In genomic region chr8:105325641-105326093, GRCm38 (mm10) we compare ENCODE assay signal across 8 mouse cellular contexts. TPM values are rescaled to one million over a fixed set of nuclear protein-coding genes. Genes with fewer than 3 reads are reported as not detected.
DNase-seq lines count a peak whose midpoint lies in the region; ATAC-seq and TF ChIP-seq lines count a peak whose summit lies in the region.

No protein-coding gene starts in this region.

- DNase-seq in heart, adult 2 months: no peak
- DNase-seq in heart, adult 9 months (ENCODE audit: low spot score in 2 of 2): no peak
- DNase-seq in thymus, postnatal 14 days: peak; percentile 47
- no peak for DNase-seq in thymus, postnatal 10 days (ENCODE audit: low spot score in 2 of 2)
- no peak for DNase-seq in intestine, embryonic 14.5 days (ENCODE audit: low spot score)
- peak; percentile 41 for DNase-seq in midbrain, postnatal 0 days (ENCODE audit: low spot score)
- DNase-seq in spleen, adult 18-20 months: no peak
- DNase-seq in layer of hippocampus, postnatal 14 days (ENCODE audit: low spot score in 2 of 2): no peak

- peak overlapping the region; percentile 90 for H3K4me3 ChIP-seq in heart, adult 2 months
- H3K4me3 ChIP-seq in intestine, embryonic 14.5 days (ENCODE audit: low read depth, low read length): peak overlapping the region; percentile 89
- peak overlapping the region; percentile 89 for H3K4me3 ChIP-seq in midbrain, postnatal 0 days (ENCODE audit: low read depth, low read length)

- H3K27me3 ChIP-seq in heart, adult 2 months (ENCODE audit: control insufficient read depth, insufficient read depth, low read length): no peaks in the 10 kb centered on the region
- no peaks in the 10 kb centered on the region for H3K27me3 ChIP-seq in intestine, embryonic 14.5 days (replicated peaks; ENCODE audit: control insufficient read depth, insufficient read depth, low read length)
- no peaks in the 10 kb centered on the region for H3K27me3 ChIP-seq in midbrain, postnatal 0 days (ENCODE audit: insufficient read depth, low read length)

- TF ChIP-seq CTCF in heart, adult 2 months (IDR thresholded peaks at IDR 0.05): no peak
- no peak for TF ChIP-seq CTCF in midbrain, postnatal 0 days (IDR thresholded peaks at IDR 0.05)

- no peak for TF ChIP-seq POLR2A in heart, adult 2 months (IDR thresholded peaks at IDR 0.05; ENCODE audit: insufficient read depth, low read depth, low read length)

- H3K4me2 ChIP-seq in intestine, embryonic 14.5 days (ENCODE audit: low read length): peak overlapping the region; percentile 96
- H3K4me2 ChIP-seq in midbrain, postnatal 0 days (ENCODE audit: low read depth, low read length, poor library complexity, severe bottlenecking): peak overlapping the region; percentile 76

- TF ChIP-seq EP300 in heart, adult 2 months (IDR thresholded peaks at IDR 0.05; ENCODE audit: insufficient read depth, low read depth, low read length): no peak

- WGBS in heart, adult 2 months: 1% methylated on average over 12 of the region's 12 CpGs
- under 1% methylated on average over 12 of the region's 12 CpGs for WGBS in intestine, embryonic 14.5 days
- 0% methylated on average over 12 of the region's 12 CpGs for WGBS in midbrain, postnatal 0 days

- intact Hi-C loops in heart, adult 2 months (cut with DNase I): loop anchor here (1.0 to 2.0 kb wide), 2 partner anchors 21 to 28 kb away; partner anchors contain the start of genes E2f4 and Fhod1

- no peaks in the 10 kb centered on the region for H3K9me3 ChIP-seq in intestine, embryonic 14.5 days (ENCODE audit: control insufficient read depth, low read length)
- H3K9me3 ChIP-seq in midbrain, postnatal 0 days (ENCODE audit: low read length): no peaks in the 10 kb centered on the region

- H3K9ac ChIP-seq in heart, adult 2 months (ENCODE audit: low read depth, low read length): peak overlapping the region; percentile 77
- H3K9ac ChIP-seq in intestine, embryonic 14.5 days (ENCODE audit: low read length): peak overlapping the region; percentile 77
- peak overlapping the region; percentile 96 for H3K9ac ChIP-seq in midbrain, postnatal 0 days (replicated peaks; ENCODE audit: low read length, poor library complexity, severe bottlenecking)

- no peaks in the 10 kb centered on the region for H3K36me3 ChIP-seq in heart, adult 2 months (ENCODE audit: control insufficient read depth, insufficient read depth, low read length)
- H3K36me3 ChIP-seq in intestine, embryonic 14.5 days (ENCODE audit: control insufficient read depth, insufficient read depth, low read length): peaks cover 41% of the 10 kb centered on the region
- H3K36me3 ChIP-seq in midbrain, postnatal 0 days (ENCODE audit: insufficient read depth, low read length): peaks cover 33% of the 10 kb centered on the region

- ATAC-seq in intestine, embryonic 14.5 days (replicated peaks; ENCODE audit: low FRiP score, low TSS enrichment, low read depth): no peak; the same call in none of the 2 replicates
- ATAC-seq in midbrain, postnatal 0 days (ENCODE audit: low FRiP score): peak; percentile 50

- peak overlapping the region; percentile 93 for H3K27ac ChIP-seq in heart, adult 2 months
- H3K27ac ChIP-seq in intestine, embryonic 14.5 days (ENCODE audit: low read depth): peak overlapping the region; percentile 58
- peak overlapping the region; percentile 82 for H3K27ac ChIP-seq in midbrain, postnatal 0 days (ENCODE audit: low read depth, low read length)

- no peaks in the 10 kb centered on the region for H3K79me2 ChIP-seq in heart, adult 2 months (replicated peaks; ENCODE audit: control insufficient read depth, insufficient read depth, low read length)

- H3K4me1 ChIP-seq in heart, adult 2 months (ENCODE audit: control insufficient read depth, insufficient read depth, low read length): peaks cover 8% of the 10 kb centered on the region
- H3K4me1 ChIP-seq in intestine, embryonic 14.5 days (replicated peaks; ENCODE audit: control insufficient read depth, insufficient read depth, low read length): peaks cover 16% of the 10 kb centered on the region
- peaks cover 16% of the 10 kb centered on the region for H3K4me1 ChIP-seq in midbrain, postnatal 0 days (ENCODE audit: insufficient read depth, low read length)

RNA-seq across cellular contexts. Expression of gene Lrrc29, which starts 0.4 kb away (rescaled TPM):
- 1 to 10 TPM in 1 of 2 experiments, under 1 TPM in 1; 0.93 to 1.1 TPM for total RNA-seq in heart, adult 2 months (2021)
- 1.6 and 2.2 TPM in 2 replicates for polyA plus RNA-seq in heart, adult 2 months (2012; rRNA removed)
- polyA plus RNA-seq in intestine, embryonic 14.5 days (2014; fragmentation: Nextera tagmentation; extraction: Ambion mirVana): 1.9 and 2.3 TPM in 2 replicates
- 2.5 and 4.5 TPM in 2 replicates for total RNA-seq in midbrain, postnatal 0 days (2014; rRNA removed)
- polyA plus RNA-seq in midbrain, postnatal 0 days (2015; fragmentation: Nextera tagmentation; extraction: Ambion mirVana): 2.1 and 2.4 TPM in 2 replicates
- total RNA-seq in layer of hippocampus, postnatal 14 days (2021): 1 to 10 TPM; 5.0 to 8.3 TPM

RNA-seq across cellular contexts. Expression of gene Tmem208, which starts 0.5 kb away (rescaled TPM):
- total RNA-seq in heart, adult 2 months (2021): 10 to 100 TPM; 24.1 to 26.6 TPM
- polyA plus RNA-seq in heart, adult 2 months (2012; rRNA removed): 43.6 and 51.9 TPM in 2 replicates
- polyA plus RNA-seq in intestine, embryonic 14.5 days (2014; fragmentation: Nextera tagmentation; extraction: Ambion mirVana): 136 and 138 TPM in 2 replicates
- 81.3 and 88.4 TPM in 2 replicates for total RNA-seq in midbrain, postnatal 0 days (2014; rRNA removed)
- polyA plus RNA-seq in midbrain, postnatal 0 days (2015; fragmentation: Nextera tagmentation; extraction: Ambion mirVana): 129 and 152 TPM in 2 replicates
- total RNA-seq in layer of hippocampus, postnatal 14 days (2021): 10 to 100 TPM; 41.3 to 45.8 TPM

RNA-seq across cellular contexts. Expression of gene Elmo3, which starts 20.3 kb away (rescaled TPM):
- under 1 TPM; 0.70 to 0.73 TPM for total RNA-seq in heart, adult 2 months (2021)
- polyA plus RNA-seq in heart, adult 2 months (2012; rRNA removed): 2.8 and 3.5 TPM in 2 replicates
- polyA plus RNA-seq in intestine, embryonic 14.5 days (2014; fragmentation: Nextera tagmentation; extraction: Ambion mirVana): 16.8 and 17.7 TPM in 2 replicates
- 0.71 and 1.3 TPM in 2 replicates for total RNA-seq in midbrain, postnatal 0 days (2014; rRNA removed)
- polyA plus RNA-seq in midbrain, postnatal 0 days (2015; fragmentation: Nextera tagmentation; extraction: Ambion mirVana): 0.81 and 1.3 TPM in 2 replicates
- total RNA-seq in layer of hippocampus, postnatal 14 days (2021): 1 to 10 TPM; 1.2 to 1.4 TPM

RNA-seq across cellular contexts. Expression of gene Fhod1, which starts 22.1 kb away (rescaled TPM):
- total RNA-seq in heart, adult 2 months (2021): 1 to 10 TPM; 4.4 to 6.9 TPM
- 14.2 and 17.3 TPM in 2 replicates for polyA plus RNA-seq in heart, adult 2 months (2012; rRNA removed)
- polyA plus RNA-seq in intestine, embryonic 14.5 days (2014; fragmentation: Nextera tagmentation; extraction: Ambion mirVana): 3.2 and 3.5 TPM in 2 replicates
- total RNA-seq in midbrain, postnatal 0 days (2014; rRNA removed): 3.8 and 4.4 TPM in 2 replicates
- 0.48 and 0.56 TPM in 2 replicates for polyA plus RNA-seq in midbrain, postnatal 0 days (2015; fragmentation: Nextera tagmentation; extraction: Ambion mirVana)
- 1 to 10 TPM; 2.6 to 3.4 TPM for total RNA-seq in layer of hippocampus, postnatal 14 days (2021)

RNA-seq across cellular contexts. Expression of gene Slc9a5, which starts 23.0 kb away (rescaled TPM):
- total RNA-seq in heart, adult 2 months (2021): under 1 TPM; 0.36 to 0.37 TPM
- polyA plus RNA-seq in heart, adult 2 months (2012; rRNA removed): 1.7 and 2.1 TPM in 2 replicates
- 1.5 and 2.3 TPM in 2 replicates for polyA plus RNA-seq in intestine, embryonic 14.5 days (2014; fragmentation: Nextera tagmentation; extraction: Ambion mirVana)
- 28.3 and 28.4 TPM in 2 replicates for total RNA-seq in midbrain, postnatal 0 days (2014; rRNA removed)
- polyA plus RNA-seq in midbrain, postnatal 0 days (2015; fragmentation: Nextera tagmentation; extraction: Ambion mirVana): 12.8 and 14.4 TPM in 2 replicates
- 10 to 100 TPM; 10.7 to 11.9 TPM for total RNA-seq in layer of hippocampus, postnatal 14 days (2021)

Comparison
In these comparisons a context has a peak if more than half of its experiments do, and no peak if none do; other contexts are left out.
1. DNase-seq: peak in thymus, postnatal 14 days (single experiment) and midbrain, postnatal 0 days (single experiment); none in heart, adult 2 months (0 of 2), heart, adult 9 months (0 of 2), thymus, postnatal 10 days (0 of 2), intestine, embryonic 14.5 days (single experiment), spleen, adult 18-20 months (0 of 2) and layer of hippocampus, postnatal 14 days (0 of 2).
2. Peak in every context shown above with its lines, with median percentiles within 50 percentile points of each other: H3K27ac ChIP-seq, H3K4me3 ChIP-seq and H3K9ac ChIP-seq.